Mouse (Mus musculus) NIH3T3 (cell line): ENCODE data around the gene Vpreb2.
"Not testable (repeated sequence)": the region's sequence is repeated elsewhere in the genome, so short reads cannot be mapped to it uniquely, and the experiment has no call there.

Experiments
- DNase-seq: peaks from one replicate; pipeline ENCODE4 v3.0.0-alpha.2; 2012; ENCODE audit warnings: low read depth

The Vpreb2 gene

DNA sequence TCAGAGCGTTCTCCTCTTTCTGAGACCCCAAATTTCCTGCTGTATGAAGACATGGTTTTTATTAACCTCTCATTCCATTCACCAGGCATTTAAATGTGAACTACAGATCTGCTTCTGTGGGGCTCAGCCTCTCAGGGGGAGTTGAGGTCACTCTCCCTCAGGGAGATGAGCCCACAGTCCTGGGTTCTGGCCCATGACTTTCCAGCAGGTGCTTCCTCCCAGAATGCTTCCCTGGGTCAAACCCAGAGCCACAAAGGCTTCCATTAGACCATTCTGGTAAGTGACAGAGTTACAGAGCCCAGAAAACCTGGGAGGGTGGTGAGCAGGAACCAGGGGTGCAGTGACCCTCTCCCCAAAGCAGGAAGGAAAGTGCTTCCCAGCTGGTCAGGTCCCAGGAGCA is at the start of gene Vpreb2:
Gene Vpreb2 (plus strand): TSS at position 301 of the 400 bp plus-strand sequence.
- no peak for DNase-seq

DNA sequence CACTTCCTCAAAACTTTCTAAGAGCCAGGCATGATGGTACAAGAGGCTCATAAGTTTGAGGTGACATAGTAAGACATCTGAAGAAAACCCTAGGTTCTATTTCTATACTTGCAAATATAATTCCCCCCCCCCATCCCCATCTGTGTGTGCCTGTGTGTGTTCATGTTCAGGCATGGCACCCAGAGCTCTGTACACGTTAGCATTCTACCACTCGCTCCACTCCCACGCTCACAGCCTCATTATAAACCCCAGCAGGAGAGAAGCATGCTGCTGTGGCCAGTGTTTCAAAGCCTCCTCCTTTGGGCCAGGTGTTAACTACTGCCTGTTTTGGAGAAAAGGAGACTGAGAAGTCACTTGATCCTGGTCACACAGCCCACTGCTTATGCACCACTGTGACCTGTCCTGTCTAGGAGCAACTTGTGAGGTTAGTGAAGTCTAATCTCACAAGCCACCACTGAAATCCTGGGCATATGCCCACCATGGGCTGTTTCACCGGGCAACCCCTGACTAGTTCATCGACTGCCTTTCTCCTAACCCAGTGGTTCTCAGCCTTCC is 48.2 kb upstream of the Vpreb2 start:
- DNase-seq, result no peak

DNA sequence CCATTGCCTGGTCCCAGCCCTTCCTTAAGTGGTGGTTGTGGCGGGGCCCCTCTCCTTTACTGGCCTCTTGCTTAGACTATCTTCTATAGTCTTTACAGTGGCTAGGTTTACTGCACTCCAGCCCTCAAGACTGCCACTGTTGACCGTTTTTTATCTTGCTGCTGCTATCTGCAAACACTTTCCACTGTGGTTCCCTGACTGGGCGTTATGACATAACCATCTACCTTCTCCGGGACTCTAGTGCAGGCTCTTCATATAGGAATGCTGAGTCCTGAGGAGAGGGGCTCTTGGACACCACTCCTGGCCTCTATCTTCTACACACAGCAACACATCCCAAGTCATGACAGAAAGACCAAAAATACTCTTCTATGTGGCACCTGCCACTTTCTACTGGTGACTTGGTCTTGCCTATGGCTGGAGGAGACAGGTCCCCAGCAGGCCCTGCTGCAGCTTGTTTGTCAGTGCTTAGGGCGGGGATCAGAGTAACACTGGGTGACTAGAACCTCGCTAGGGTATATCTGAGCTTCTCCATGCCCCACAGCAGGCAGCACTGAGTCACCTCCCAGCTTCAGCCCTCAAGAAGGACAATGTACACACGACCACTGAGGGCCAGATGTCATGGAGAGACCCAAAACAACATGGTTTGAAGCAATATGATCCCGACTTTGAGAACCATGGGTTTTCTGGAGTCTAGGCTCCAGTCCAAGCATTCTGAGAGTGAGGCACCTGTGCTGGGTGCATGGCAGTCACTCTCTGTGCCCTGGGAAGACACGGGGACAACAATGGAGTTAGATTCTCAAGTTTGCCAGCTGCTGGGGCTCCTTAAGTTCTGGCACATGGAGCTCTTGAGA is 46.4 kb upstream of the Vpreb2 start:
- DNase-seq, result no peak

DNA sequence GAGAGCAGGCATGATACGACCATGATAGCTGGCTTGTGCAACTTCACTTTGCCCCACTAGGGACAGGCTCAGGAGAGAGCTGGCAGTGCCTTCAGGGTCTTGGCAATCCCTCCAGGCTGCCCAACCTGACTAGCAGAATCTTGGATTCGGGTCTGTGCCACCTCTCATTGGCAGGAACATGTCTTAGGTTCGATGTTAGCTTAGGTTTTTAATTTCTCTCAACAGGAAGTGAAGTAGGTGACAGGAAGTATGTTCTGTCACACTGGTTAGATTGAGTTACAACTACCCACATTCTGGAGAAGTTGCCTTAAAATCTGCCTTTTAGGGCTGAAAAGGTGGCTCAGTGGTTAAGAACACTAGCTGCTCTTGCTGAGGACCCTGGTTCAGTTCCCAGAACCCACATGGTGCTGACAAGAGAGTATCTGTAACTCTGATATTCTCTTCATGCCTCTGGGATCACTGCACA is 45.8 kb upstream of the Vpreb2 start:
- no peak for DNase-seq

DNA sequence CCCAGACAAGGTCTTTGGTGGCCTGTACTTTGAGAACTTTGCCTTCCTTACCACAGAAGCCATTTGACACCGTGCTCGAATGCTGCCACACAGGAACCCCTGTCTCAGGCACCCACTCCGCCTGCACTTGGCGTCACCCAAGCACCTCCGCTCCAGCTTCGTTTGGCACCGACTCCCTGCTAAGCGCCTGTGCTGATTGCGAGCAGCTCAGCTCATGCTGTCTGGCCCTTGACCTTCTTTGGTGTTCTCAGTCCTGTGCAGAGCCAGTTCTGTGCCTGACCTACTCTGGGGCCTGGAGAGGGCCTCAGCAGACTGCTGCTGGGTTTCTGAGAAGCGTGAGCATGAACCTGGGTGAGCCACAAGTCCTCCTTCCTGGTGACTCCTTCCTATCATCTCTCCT is 43.5 kb upstream of the Vpreb2 start:
- DNase-seq, result no peak

DNA sequence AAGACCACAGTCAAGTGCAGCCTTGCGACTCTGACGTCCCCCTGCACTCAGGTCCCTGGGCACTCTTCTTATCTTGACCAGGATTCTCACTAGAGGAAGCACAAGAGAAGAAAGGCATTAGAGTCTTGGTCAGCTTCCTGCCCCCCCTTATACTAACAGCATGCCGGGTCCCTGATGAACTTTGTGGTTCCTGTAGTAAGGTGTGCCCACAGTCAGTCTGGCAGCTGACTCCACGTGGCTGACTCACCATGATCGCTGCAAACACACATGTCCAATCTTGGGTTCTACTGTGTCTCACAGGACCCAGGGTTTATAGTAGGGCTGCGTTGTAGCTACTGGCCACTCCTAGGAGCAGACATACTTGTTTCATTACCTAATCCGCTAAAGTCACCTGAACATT is 42.0 kb upstream of the Vpreb2 start:
- DNase-seq, result peak; percentile 16

DNA sequence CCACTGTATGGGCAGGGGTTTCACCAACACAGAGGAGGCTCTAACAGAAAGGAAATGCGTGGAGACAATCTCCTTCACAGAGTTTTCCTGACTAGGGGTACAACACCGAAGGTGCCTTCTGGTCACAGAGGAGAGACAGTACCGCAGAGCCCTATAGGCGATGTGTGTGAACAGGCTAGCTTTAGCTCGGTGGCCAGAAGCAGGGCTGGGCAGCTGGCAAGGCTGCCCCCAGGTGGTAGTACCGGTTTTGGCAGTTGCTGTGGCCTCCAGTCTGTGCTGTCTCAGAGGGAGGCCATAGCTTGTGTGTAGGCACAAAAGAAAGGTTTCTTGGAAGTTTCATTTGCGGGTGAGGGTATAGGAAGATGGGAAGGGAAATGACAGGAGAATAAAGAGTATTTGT is 41.4 kb upstream of the Vpreb2 start:
- DNase-seq, result peak; percentile 83

- peak; percentile 65 for DNase-seq
Measured at GRCm38 (mm10) chr16:17939255-17939751, 40.9 kb upstream of the Vpreb2 start.

GRCm38 (mm10) chr16:17943466-17943865 is 36.8 kb upstream of the Vpreb2 start:
- no peak for DNase-seq

GRCm38 (mm10) chr16:17945081-17945831 is 35.0 kb upstream of the Vpreb2 start:
- DNase-seq, result no peak

GRCm38 (mm10) chr16:17949421-17949877 is 30.8 kb upstream of the Vpreb2 start:
- peak; percentile 64 for DNase-seq

DNA sequence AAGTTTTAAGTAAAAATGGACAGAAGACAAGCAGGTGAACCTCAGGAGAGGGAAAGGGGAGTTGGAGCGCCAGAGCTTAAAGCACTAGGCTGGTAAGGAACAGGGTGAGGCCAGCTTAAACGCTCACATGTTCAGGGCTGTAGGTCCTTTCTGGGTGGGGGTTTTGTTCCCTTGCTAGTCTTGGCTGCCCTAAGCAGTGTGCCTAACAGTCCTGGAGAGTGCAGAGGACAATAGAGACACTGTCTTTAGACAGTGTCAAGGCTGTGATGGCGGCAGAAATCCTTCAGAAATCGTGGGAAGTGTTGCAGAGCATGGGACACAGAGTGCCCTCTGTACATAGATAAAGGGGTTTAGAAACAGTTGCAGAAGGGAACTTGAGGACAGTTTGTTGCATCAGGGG is 30.2 kb upstream of the Vpreb2 start:
- no peak for DNase-seq

DNA sequence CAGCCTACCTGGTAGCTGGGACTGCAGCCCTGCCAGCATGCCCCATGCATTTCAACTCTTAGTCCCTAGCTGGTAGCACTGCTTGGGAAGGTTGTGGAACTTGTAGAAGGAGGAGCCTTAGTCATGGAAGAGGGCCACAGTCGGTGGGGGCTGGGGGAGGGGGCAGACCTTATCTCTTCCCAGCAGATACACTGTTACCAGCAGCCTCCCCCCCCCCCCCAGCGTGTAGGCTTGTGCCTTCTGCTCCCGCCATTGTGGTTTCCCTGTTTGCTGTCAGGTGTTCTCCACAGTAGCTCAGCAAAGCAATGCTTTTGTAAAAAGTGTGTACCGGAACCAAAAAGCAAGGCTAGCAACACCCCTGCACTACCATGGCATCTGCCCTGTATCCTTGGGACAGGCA is 28.6 kb upstream of the Vpreb2 start:
- no peak for DNase-seq

DNA sequence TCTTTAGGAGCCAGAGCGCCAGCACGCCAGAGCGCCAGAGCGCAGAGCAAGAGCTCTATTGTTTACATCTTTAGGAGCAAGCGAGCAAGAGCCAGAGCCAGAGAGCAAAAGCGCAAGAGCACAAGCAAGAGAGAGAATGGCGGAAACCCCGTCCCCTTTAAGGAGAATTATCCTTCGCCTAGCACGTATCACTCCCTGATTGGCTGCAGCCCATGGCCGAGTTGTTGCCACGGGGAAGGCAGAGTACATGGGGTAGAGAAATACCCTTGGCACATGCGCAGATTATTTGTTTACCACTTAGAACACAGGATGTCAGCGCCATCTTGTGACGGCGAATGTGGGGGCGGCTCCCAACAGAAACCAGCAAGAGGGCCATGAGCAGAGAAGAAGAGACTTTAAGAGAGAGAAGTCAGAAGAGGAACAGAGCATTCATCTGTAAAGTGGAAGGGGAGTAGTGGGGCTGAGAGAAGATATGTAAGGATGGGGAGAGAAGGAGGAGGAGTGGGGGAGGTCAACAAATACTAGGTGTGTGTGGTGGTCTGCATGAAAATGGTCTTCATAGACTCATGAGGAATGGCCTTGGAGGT is 24.1 kb upstream of the Vpreb2 start:
- not testable (repeated sequence) for DNase-seq

DNA sequence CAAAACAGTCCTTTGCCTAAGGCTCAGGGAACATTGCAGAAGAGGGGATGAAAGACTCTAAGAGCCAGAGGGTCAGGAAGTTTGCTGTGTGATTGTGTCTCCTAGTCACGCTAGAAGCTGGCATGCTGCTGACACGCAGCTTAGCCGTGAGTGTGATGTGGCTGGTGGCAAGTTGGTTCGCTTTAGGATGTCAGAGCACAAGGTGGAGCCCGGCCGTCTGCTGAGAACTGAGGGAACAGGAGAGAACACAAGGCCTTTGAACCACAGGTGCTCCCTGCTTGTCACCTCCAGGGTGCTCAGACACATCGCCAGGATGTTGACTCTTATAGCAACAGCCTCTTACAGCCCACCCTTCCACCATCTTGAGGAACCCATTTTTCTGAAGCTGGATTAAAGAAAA is 18.1 kb upstream of the Vpreb2 start:
- no peak for DNase-seq

DNA sequence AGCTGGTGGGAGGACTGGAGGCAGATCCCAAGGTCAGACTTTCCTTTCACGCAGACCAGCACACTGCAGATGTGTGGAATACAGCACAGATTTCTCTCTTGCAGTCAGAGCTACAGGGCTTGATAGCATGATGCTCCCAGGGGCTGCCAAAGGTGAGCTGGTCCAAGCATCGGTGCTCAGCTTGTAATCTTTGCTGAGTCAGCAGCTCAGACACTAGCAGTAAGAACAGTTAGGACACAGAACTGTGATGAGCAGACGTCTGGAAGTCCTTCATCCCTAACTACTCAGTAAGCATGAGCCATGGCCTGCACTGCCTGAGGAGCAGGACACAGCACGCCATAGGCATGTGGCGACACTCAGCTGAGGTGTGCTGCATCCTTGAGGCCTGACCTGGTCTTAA is 8.4 kb upstream of the Vpreb2 start:
- DNase-seq, result no peak

GRCm38 (mm10) chr16:17977840-17978239 is 2.4 kb upstream of the Vpreb2 start:
- not testable (repeated sequence) for DNase-seq

- no peak for DNase-seq
Measured at GRCm38 (mm10) chr16:17983201-17983600, 3.0 kb downstream of the Vpreb2 start.

- DNase-seq, result no peak
Measured at GRCm38 (mm10) chr16:17984231-17984630, 4.0 kb downstream of the Vpreb2 start.

DNA sequence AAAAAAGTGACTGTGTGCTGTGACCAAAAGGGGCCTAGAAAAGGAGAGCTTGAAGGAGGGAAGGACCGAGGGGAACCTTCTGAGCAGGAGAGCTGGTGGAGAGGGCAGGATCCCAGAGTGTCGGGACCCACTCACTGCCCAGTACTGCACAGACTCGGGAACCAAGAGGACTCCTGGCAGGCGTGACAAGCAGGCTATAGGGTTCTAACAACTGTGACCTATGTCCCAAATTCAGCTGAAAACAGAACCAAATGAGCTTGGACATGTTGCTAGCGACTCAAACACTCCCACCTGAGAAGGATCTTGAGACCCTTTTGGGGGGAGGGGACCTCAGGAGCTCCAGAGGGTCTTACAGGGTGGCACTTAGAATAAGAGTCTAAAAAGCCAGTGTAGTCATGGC is 4.8 kb downstream of the Vpreb2 start:
- no peak for DNase-seq

- DNase-seq, result peak; percentile 79
Measured at GRCm38 (mm10) chr16:17986456-17987132, 6.4 kb downstream of the Vpreb2 start.

GRCm38 (mm10) chr16:17987703-17988102 is 7.5 kb downstream of the Vpreb2 start:
- DNase-seq, result peak; percentile 65
